Comparison of ENCODE assay signal across 11 mouse cellular contexts in the genomic region with DNA sequence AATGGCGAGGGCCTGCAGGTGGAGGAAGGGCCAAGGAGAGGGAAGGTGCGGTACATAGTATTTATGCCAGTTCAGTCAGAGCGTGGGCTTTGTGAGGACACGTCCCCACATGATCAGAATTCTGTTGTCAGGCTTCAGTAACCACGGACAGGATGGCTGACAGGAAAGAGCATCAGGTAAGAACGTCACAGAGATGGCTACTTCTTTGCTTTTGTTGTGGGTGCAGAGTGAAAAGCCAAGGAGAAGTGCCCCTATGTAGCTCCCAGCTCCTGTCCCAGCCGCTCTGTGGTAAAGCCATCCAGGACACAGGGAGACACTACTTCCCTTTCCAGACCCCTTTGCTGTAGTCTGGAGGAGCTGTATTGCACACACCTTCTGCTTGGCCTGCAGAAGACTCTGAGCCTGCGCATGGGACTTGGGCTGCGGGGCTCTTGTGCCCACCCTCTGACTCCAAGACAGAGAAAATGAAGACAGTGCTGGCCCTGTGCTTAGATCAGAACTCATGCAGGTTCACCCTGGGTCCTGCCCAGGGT.
DNase-seq lines count a peak whose midpoint lies in the region; ATAC-seq and TF ChIP-seq lines count a peak whose summit lies in the region.
"Had no signal": no experiment of that assay in that cellular context is flagged by ENCODE, and none has a peak within 500 bp of the region (broad histone marks: within the 10 kb centered on the region; RNA-seq: fewer than 3 reads in every experiment).

No protein-coding gene starts in this region.

- 81% methylated on average over 9 of the region's 9 CpGs for WGBS in heart, embryonic 10.5 days
- WGBS in liver, embryonic 11.5 days, result 74% methylated on average over 9 of the region's 9 CpGs
- 62% methylated on average over 9 of the region's 9 CpGs for WGBS in liver, postnatal 0 days (ENCODE audit: insufficient replicate concordance)
- 78% methylated on average over 9 of the region's 9 CpGs for WGBS in intestine, embryonic 15.5 days

- no peak for TF ChIP-seq EP300 in liver, postnatal 0 days (IDR thresholded peaks at IDR 0.05; ENCODE audit: low read depth)

- no peaks in the 10 kb centered on the region for H3K27me3 ChIP-seq in heart, embryonic 10.5 days (ENCODE audit: insufficient read depth, poor library complexity, severe bottlenecking)
- no peaks in the 10 kb centered on the region for H3K27me3 ChIP-seq in liver, embryonic 11.5 days (replicated peaks; ENCODE audit: control insufficient read depth, insufficient read depth, low read length)
- H3K27me3 ChIP-seq in liver, postnatal 0 days (ENCODE audit: insufficient read depth, low read length), result no peaks in the 10 kb centered on the region
- no peaks in the 10 kb centered on the region for H3K27me3 ChIP-seq in intestine, embryonic 15.5 days (replicated peaks)

- H3K9ac ChIP-seq in liver, embryonic 11.5 days (ENCODE audit: low read depth, low read length), result no peak overlapping the region
- H3K9ac ChIP-seq in liver, postnatal 0 days (replicated peaks), result no peak overlapping the region
- H3K9ac ChIP-seq in intestine, embryonic 15.5 days, result no peak overlapping the region

- H3K27ac ChIP-seq in heart, embryonic 10.5 days, result 0 out of 2 replicates have a peak overlapping the region, but pooled peaks have one; percentile 4
- H3K27ac ChIP-seq in liver, embryonic 11.5 days (ENCODE audit: low read depth, low read length), result no peak overlapping the region
- H3K27ac ChIP-seq in liver, postnatal 0 days (ENCODE audit: low read depth), result no peak overlapping the region
- no peak overlapping the region for H3K27ac ChIP-seq in intestine, embryonic 15.5 days
- H3K27ac ChIP-seq: embryonic facial prominence, embryonic 10.5 days; hindbrain, postnatal 0 days; midbrain, embryonic 10.5 days had no signal

- peaks cover 33% of the 10 kb centered on the region for H3K4me1 ChIP-seq in heart, embryonic 10.5 days
- peaks cover 3% of the 10 kb centered on the region; the same call in 1 of the 2 replicates for H3K4me1 ChIP-seq in liver, embryonic 11.5 days (replicated peaks; ENCODE audit: control insufficient read depth, insufficient read depth, low read length)
- H3K4me1 ChIP-seq in liver, postnatal 0 days (ENCODE audit: insufficient read depth), result peaks cover 11% of the 10 kb centered on the region; the same call in 1 of the 2 replicates
- peaks cover 15% of the 10 kb centered on the region; the same call in 1 of the 2 replicates for H3K4me1 ChIP-seq in intestine, embryonic 15.5 days (replicated peaks)

- no peaks in the 10 kb centered on the region; the same call in 1 of the 2 replicates for H3K36me3 ChIP-seq in heart, embryonic 10.5 days
- no peaks in the 10 kb centered on the region for H3K36me3 ChIP-seq in liver, embryonic 11.5 days (ENCODE audit: control insufficient read depth, insufficient read depth, low read length)
- H3K36me3 ChIP-seq in liver, postnatal 0 days (replicated peaks; ENCODE audit: insufficient read depth, low read length), result peaks cover 5% of the 10 kb centered on the region; the same call in 1 of the 2 replicates
- no peaks in the 10 kb centered on the region for H3K36me3 ChIP-seq in intestine, embryonic 15.5 days

- no peak for TF ChIP-seq CTCF in liver, postnatal 0 days (IDR thresholded peaks at IDR 0.05; ENCODE audit: low read depth)

- intact Hi-C loops in heart, postnatal 25 days (cut with DNase I), result loop anchor here (1.0 to 10.0 kb wide), 3 partner anchors 55 to 425 kb away; no protein-coding TSS in a partner anchor
- intact Hi-C loops in left cerebral cortex, postnatal 4 days (cut with DNase I), result no loop called here

- no peak overlapping the region for H3K4me3 ChIP-seq in heart, embryonic 10.5 days
- H3K4me3 ChIP-seq in liver, embryonic 11.5 days (ENCODE audit: low read depth, low read length), result no peak overlapping the region
- no peak overlapping the region for H3K4me3 ChIP-seq in liver, postnatal 0 days (ENCODE audit: low read depth, low read length)
- H3K4me3 ChIP-seq in intestine, embryonic 15.5 days (replicated peaks), result no peak overlapping the region
- H3K4me3 ChIP-seq: embryonic facial prominence, embryonic 10.5 days; midbrain, embryonic 10.5 days had no signal

- no peaks in the 10 kb centered on the region for H3K9me3 ChIP-seq in heart, embryonic 10.5 days
- no peaks in the 10 kb centered on the region for H3K9me3 ChIP-seq in liver, embryonic 11.5 days (ENCODE audit: control insufficient read depth, low read length)
- no peaks in the 10 kb centered on the region for H3K9me3 ChIP-seq in liver, postnatal 0 days (ENCODE audit: low read length)
- no peaks in the 10 kb centered on the region for H3K9me3 ChIP-seq in intestine, embryonic 15.5 days
- H3K9me3 ChIP-seq: embryonic facial prominence, embryonic 10.5 days; midbrain, embryonic 10.5 days had no signal

- 0 out of 2 replicates have a peak, but pooled peaks have one; percentile 6 for ATAC-seq in liver, embryonic 11.5 days (replicated peaks; ENCODE audit: low FRiP score)
- ATAC-seq in liver, postnatal 0 days, result no peak
- ATAC-seq in intestine, embryonic 15.5 days, result peak; percentile 52
- ATAC-seq in megakaryocyte progenitor cell, adult 5-6 weeks (replicated peaks; ENCODE audit: poor library complexity), result peak; percentile 39

- no peak for DNase-seq in heart, embryonic 10.5 days (ENCODE audit: low spot score)
- no peak for DNase-seq in heart, postnatal 25 days (ENCODE audit: low spot score)
- no peak for DNase-seq in liver, embryonic 11.5 days (ENCODE audit: low spot score)
- no peak for DNase-seq in liver, postnatal 0 days
- no peak for DNase-seq in left cerebral cortex, postnatal 4 days
- DNase-seq in heart, adult 9 months (ENCODE audit: low spot score in 2 of 2), result no peak

- no peak overlapping the region for H3K4me2 ChIP-seq in liver, embryonic 11.5 days
- H3K4me2 ChIP-seq in liver, postnatal 0 days (ENCODE audit: low read depth, low read length), result no peak overlapping the region
- 0 out of 2 replicates have a peak overlapping the region, but pooled peaks have one; percentile 19 for H3K4me2 ChIP-seq in intestine, embryonic 15.5 days (replicated peaks)
